Mouse (Mus musculus) heart, postnatal 14 days (tissue): Measurements from ENCODE around the gene Gm5916. TPM values are rescaled to one million over a fixed set of nuclear protein-coding genes. Genes with fewer than 3 reads are reported as not detected.

ENCODE experiments used
- DNase-seq, 2 experiments: peaks; one replicate each; pipeline ENCODE4 v3.0.0; 2021 to 2022
- intact Hi-C: fragments of 180-260 bp; cut with DNase I; formaldehyde crosslinking; loops from one replicate; pipeline ENCODE4 v1.15.1; 2025
- long read RNA-seq, 2 experiments: library from polyadenylated mRNA; stranded (forward); transcript quantifications; one replicate each; pipeline ENCODE4 v2.0.0; 2021
- total RNA-seq, 2 experiments: library from RNA; stranded (reverse); gene quantifications; 2 replicates each; pipeline ENCODE4 v1.2.3; 2021

The Gm5916 gene
- total RNA-seq, result not detected
- long read RNA-seq, experiment 1, result 0 reads
- long read RNA-seq, experiment 2, result 0 reads

DNA sequence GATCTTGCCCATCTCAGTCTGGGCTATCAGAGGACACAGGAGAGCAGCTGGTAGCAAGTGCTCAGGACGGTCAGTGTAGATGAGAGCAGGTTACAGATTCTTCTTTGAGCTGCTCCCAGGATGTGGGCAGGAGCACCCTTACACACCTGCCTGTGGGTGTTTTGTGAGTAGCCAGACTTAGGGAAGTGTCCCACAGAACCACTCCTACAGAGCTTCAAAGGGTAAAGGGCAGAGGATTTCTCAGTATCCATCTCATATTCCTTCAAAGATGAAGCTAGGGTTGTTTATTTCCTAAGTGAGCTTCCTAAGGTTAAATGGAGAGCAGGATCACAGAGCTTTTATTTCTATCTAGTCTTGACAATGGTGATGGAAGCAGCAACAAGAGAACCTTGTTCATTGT, at the start of gene Gm5916:
Gene Gm5916, minus strand, starts transcription at position 101 of the 400 bp plus-strand sequence.
- intact Hi-C loops, result no loop called here
- no peak for DNase-seq

Other genes with a start within 250 kb of the Gm5916 start
- not detected for gene 9230113P08Rik, start 220.4 kb downstream of the Gm5916 start, total RNA-seq